Mouse (Mus musculus) limb, embryonic 15.5 days (tissue): Measurements from ENCODE around the gene Htt. TPM values are rescaled to one million over a fixed set of nuclear protein-coding genes. Genes with fewer than 3 reads are reported as not detected.
A peak's percentile ranks its signal among the peaks of the same experiment; 100 is the strongest.

ENCODE experiments used
- ATAC-seq: fragments of 200-750 bp; cut with Nextera tagmentation; 2 replicates; pipeline ENCODE4 v1.8.0; 2017; ENCODE audit warnings: low read depth, moderate TSS enrichment; ENCODE audit not compliant: insufficient number of reproducible peaks, low FRiP score, low TSS enrichment
- H3K27ac ChIP-seq: fragments of 300-500 bp; sonication (generic); 2 replicates; pipeline ENCODE4 v1.5.1; 2015; ENCODE audit warnings: moderate library complexity, mild to moderate bottlenecking, inconsistent platforms
- H3K27me3 ChIP-seq: fragments of 300-500 bp; sonication (generic); 2 replicates; pipeline ENCODE4 v1.6.1; 2015; ENCODE audit warnings: inconsistent platforms
- H3K36me3 ChIP-seq: fragments of 300-500 bp; sonication (generic); 2 replicates; pipeline ENCODE4 v1.6.1; 2015; ENCODE audit warnings: inconsistent platforms
- H3K4me1 ChIP-seq: fragments of 300-500 bp; sonication (generic); 2 replicates; pipeline ENCODE4 v1.6.1; 2015; ENCODE audit warnings: inconsistent platforms
- H3K4me2 ChIP-seq: fragments of 300-500 bp; sonication (generic); 2 replicates; pipeline ENCODE4 v1.6.1; 2015; ENCODE audit warnings: mild to moderate bottlenecking, inconsistent platforms
- H3K4me3 ChIP-seq: fragments of 300-500 bp; sonication (generic); 2 replicates; pipeline ENCODE4 v1.5.1; 2015; ENCODE audit warnings: mild to moderate bottlenecking, inconsistent platforms
- H3K9ac ChIP-seq: fragments of 300-500 bp; sonication (generic); 2 replicates; pipeline ENCODE4 v1.6.1; 2015; ENCODE audit warnings: inconsistent platforms
- H3K9me3 ChIP-seq: fragments of 300-500 bp; sonication (generic); 2 replicates; pipeline ENCODE4 v1.6.1; 2016; ENCODE audit warnings: inconsistent platforms
- WGBS: fragments of 180-500 bp; shearing (Covaris S2); methylation state at CpG from one replicate; pipeline ENCODE4 v1.1.7; 2015; 5-methylcytosine and 5-hydroxymethylcytosine counted together
- polyA plus RNA-seq: library from polyadenylated mRNA; unstranded; fragments of >200 nt; fragmentation: Nextera tagmentation; extraction: Ambion mirVana; gene quantifications from 2 replicates; pipeline ENCODE4 v1.2.1, GENCODE M21; 2015

Htt gene
- polyA plus RNA-seq, 1 experiment from 2014 or later: 11.3 TPM

GRCm38 (mm10) chr5:34899787-34900469 is 138.4 kb downstream of the Htt start:
- Histone ChIP-seq H3K27ac (no peak overlapping the region), H3K9ac (no peak overlapping the region), H3K27me3 (no peaks in the 10 kb centered on the region), H3K4me1 (no peaks in the 10 kb centered on the region), H3K4me3 (no peak overlapping the region), H3K4me2 (no peak overlapping the region), H3K9me3 (no peaks in the 10 kb centered on the region), H3K36me3 (peaks cover 84% of the 10 kb centered on the region)
- 95% methylated on average over 6 of the region's 6 CpGs for WGBS
- no peak for ATAC-seq

- no peak for ATAC-seq
- 0 out of 2 replicates have a peak overlapping the region, but pooled peaks have one; percentile 22 for H3K27ac ChIP-seq
- no peaks in the 10 kb centered on the region for H3K9me3 ChIP-seq
- H3K4me1 ChIP-seq: no peaks in the 10 kb centered on the region
- H3K4me2 ChIP-seq: no peak overlapping the region
- H3K36me3 ChIP-seq: peaks cover 86% of the 10 kb centered on the region
- no peak overlapping the region for H3K4me3 ChIP-seq
- no peaks in the 10 kb centered on the region for H3K27me3 ChIP-seq
- no peak overlapping the region for H3K9ac ChIP-seq
Measured at GRCm38 (mm10) chr5:34902371-34902770, 140.8 kb downstream of the Htt start.

GRCm38 (mm10) chr5:34902811-34903385 is 141.4 kb downstream of the Htt start:
- no peaks in the 10 kb centered on the region for H3K27me3 ChIP-seq
- 0 out of 2 replicates have a peak overlapping the region, but pooled peaks have one; percentile 22 for H3K27ac ChIP-seq
- WGBS: 76% methylated on average over 5 of the region's 5 CpGs

GRCm38 (mm10) chr5:34904412-34904811 is 142.9 kb downstream of the Htt start:
- Histone ChIP-seq H3K36me3 (peaks cover 87% of the 10 kb centered on the region), H3K4me3 (no peak overlapping the region), H3K27me3 (no peaks in the 10 kb centered on the region), H3K9me3 (no peaks in the 10 kb centered on the region), H3K9ac (no peak overlapping the region), H3K27ac (no peak overlapping the region), H3K4me1 (peaks cover 5% of the 10 kb centered on the region), H3K4me2 (no peak overlapping the region)
- ATAC-seq: no peak

More at GRCm38 (mm10) chr5:34902811-34903385, 141.4 kb downstream of the Htt start:
- no peak overlapping the region for H3K4me2 ChIP-seq
- no peak overlapping the region for H3K4me3 ChIP-seq
- no peaks in the 10 kb centered on the region for H3K9me3 ChIP-seq
- no peak for ATAC-seq
- H3K9ac ChIP-seq: no peak overlapping the region
- H3K4me1 ChIP-seq: no peaks in the 10 kb centered on the region
- H3K36me3 ChIP-seq: peaks cover 86% of the 10 kb centered on the region

- no peak overlapping the region for H3K9ac ChIP-seq
- no peak for ATAC-seq
- H3K36me3 ChIP-seq: peaks cover 69% of the 10 kb centered on the region
- H3K9me3 ChIP-seq: no peaks in the 10 kb centered on the region
- H3K27me3 ChIP-seq: no peaks in the 10 kb centered on the region
- peaks cover 7% of the 10 kb centered on the region for H3K4me1 ChIP-seq
- WGBS: 96% methylated on average over 4 of the region's 4 CpGs
- no peak overlapping the region for H3K4me3 ChIP-seq
- H3K4me2 ChIP-seq: no peak overlapping the region
- H3K27ac ChIP-seq: no peak overlapping the region
Measured at GRCm38 (mm10) chr5:34907230-34907629, 145.7 kb downstream of the Htt start.

GRCm38 (mm10) chr5:34907910-34908725 is 146.6 kb downstream of the Htt start, which contains the start of gene Msantd1:
Gene Msantd1, plus strand, starts transcription at chr5:34908012.
- H3K36me3 ChIP-seq: peaks cover 66% of the 10 kb centered on the region
- ATAC-seq: no peak
- peaks cover 7% of the 10 kb centered on the region for H3K4me1 ChIP-seq
- H3K27me3 ChIP-seq: no peaks in the 10 kb centered on the region
- WGBS: 68% methylated on average over 6 of the region's 6 CpGs
- no peak within 1 kb of the TSS for H3K9ac ChIP-seq
- no peak within 1 kb of the TSS for H3K4me2 ChIP-seq
- H3K9me3 ChIP-seq: no peaks in the 10 kb centered on the region
- H3K27ac ChIP-seq: peak within 1 kb of the TSS; percentile 13; the same call in 1 of the 2 replicates
- H3K4me3 ChIP-seq: no peak within 1 kb of the TSS

GRCm38 (mm10) chr5:34908726-34909633 is 147.4 kb downstream of the Htt start:
- no peaks in the 10 kb centered on the region for H3K27me3 ChIP-seq
- peaks cover 64% of the 10 kb centered on the region for H3K36me3 ChIP-seq
- WGBS: 65% methylated on average over 9 of the region's 9 CpGs
- 0 out of 2 replicates have a peak overlapping the region, but pooled peaks have one; percentile 9 for H3K27ac ChIP-seq
- no peak overlapping the region for H3K4me2 ChIP-seq
- H3K4me3 ChIP-seq: no peak overlapping the region
- no peak; the same call in 1 of the 2 replicates for ATAC-seq
- H3K9me3 ChIP-seq: no peaks in the 10 kb centered on the region
- no peak overlapping the region for H3K9ac ChIP-seq
- peaks cover 7% of the 10 kb centered on the region for H3K4me1 ChIP-seq

GRCm38 (mm10) chr5:34909634-34910503 is 148.3 kb downstream of the Htt start:
- Histone ChIP-seq H3K36me3 (peaks cover 55% of the 10 kb centered on the region), H3K4me1 (peaks cover 7% of the 10 kb centered on the region), H3K4me2 (no peak overlapping the region), H3K9me3 (no peaks in the 10 kb centered on the region), H3K27me3 (no peaks in the 10 kb centered on the region), H3K4me3 (no peak overlapping the region), H3K9ac (no peak overlapping the region), H3K27ac (0 out of 2 replicates have a peak overlapping the region, but pooled peaks have one; percentile 9)
- 94% methylated on average over 1 of the region's 1 CpGs for WGBS
- no peak for ATAC-seq

- Histone ChIP-seq H3K9ac (no peak overlapping the region), H3K36me3 (peaks cover 50% of the 10 kb centered on the region), H3K4me3 (no peak overlapping the region), H3K9me3 (no peaks in the 10 kb centered on the region), H3K27me3 (no peaks in the 10 kb centered on the region), H3K4me1 (peaks cover 7% of the 10 kb centered on the region), H3K27ac (no peak overlapping the region), H3K4me2 (no peak overlapping the region)
- WGBS: 85% methylated on average over 4 of the region's 4 CpGs
- ATAC-seq: no peak
Measured at GRCm38 (mm10) chr5:34910504-34910815, 148.9 kb downstream of the Htt start.

GRCm38 (mm10) chr5:34915801-34916200 is 154.3 kb downstream of the Htt start:
- H3K9ac ChIP-seq: no peak overlapping the region
- H3K4me2 ChIP-seq: no peak overlapping the region
- H3K9me3 ChIP-seq: no peaks in the 10 kb centered on the region
- no peak overlapping the region for H3K4me3 ChIP-seq
- peaks cover 4% of the 10 kb centered on the region for H3K36me3 ChIP-seq
- ATAC-seq: no peak
- H3K27me3 ChIP-seq: no peaks in the 10 kb centered on the region
- no peak overlapping the region for H3K27ac ChIP-seq
- 6% methylated on average over 1 of the region's 1 CpGs for WGBS
- no peaks in the 10 kb centered on the region for H3K4me1 ChIP-seq
